Mouse (Mus musculus): Measurements from ENCODE around the gene Hes7. TPM values are rescaled to one million over a fixed set of nuclear protein-coding genes. Genes with fewer than 3 reads are reported as not detected.

The Hes7 gene
- polyA plus RNA-seq (2012; rRNA removed): 0.35 and 0.40 TPM in 2 replicates

DNA sequence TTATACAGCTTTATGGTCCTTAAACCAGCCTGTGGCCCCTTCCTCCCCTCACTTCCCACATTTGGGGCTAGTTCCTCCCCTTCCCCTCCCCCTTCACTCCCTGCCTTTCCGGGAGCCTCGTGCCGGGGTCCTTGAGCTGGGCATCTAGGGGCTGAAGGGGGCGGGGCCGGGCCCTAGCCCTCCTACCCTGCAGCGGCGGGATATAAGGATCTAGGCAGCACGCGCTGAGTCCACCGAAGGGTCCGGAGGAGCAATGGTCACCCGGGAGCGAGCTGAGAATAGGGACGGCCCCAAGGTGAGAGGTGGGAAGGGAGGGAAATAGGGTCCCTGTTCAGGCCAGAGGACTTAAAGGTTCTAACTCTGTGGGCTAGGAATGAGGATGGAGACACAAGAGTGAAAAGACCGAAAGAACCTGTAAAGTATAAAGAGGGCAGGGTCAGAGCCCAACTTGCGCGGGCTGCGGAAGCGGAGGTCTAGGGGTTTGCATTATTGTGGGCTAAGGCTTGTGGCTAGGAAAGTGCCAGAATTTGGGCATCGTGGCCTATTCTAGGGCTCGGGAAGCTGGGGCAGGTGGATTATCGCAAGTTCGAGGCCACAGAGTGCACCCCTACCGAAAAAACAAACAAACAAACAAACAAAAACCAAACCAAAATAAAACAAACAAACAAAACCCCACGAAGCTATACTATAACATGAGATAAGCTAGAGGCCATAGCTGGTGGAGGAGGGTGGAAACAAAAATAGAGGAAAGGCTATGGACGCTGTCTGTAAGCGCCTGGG lies at the start of gene Hes7:
Gene Hes7 (plus strand): TSS at position 184 of the 780 bp plus-strand sequence.

DNA sequence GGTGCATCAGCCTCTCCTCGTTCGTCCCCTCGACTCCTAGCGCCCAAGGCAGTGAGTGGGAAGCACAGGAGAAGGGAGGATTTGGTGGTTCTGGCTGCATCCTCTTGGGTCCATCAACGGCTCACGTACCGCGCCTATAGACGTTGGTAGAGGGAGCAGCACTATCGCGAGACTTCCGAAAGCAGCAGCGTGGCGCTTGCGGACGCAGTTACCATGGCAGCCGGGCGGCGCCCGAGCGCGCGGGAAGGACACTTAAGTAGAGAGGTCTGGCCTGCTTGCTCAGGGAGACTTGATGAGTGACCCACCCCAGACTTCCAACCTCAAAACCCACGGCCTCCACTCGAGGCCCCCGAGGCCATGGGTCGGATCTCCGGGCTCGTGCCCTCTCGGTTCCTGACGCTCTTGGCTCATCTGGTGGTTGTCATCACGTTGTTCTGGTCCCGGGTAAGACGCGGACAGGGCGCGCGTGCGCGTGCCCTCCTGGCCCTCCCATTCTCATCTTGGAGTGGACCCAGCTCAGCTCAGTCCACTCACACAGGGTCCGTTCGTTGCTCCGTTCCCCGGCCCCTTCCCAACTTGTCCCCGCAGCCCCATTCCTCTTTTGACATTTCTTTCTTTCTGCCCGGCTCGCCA lies 49.5 kb upstream of the Hes7 start, which contains the start of gene Tmem107:
Gene Tmem107 (plus strand): TSS at position 217 of the 633 bp plus-strand sequence.

DNA sequence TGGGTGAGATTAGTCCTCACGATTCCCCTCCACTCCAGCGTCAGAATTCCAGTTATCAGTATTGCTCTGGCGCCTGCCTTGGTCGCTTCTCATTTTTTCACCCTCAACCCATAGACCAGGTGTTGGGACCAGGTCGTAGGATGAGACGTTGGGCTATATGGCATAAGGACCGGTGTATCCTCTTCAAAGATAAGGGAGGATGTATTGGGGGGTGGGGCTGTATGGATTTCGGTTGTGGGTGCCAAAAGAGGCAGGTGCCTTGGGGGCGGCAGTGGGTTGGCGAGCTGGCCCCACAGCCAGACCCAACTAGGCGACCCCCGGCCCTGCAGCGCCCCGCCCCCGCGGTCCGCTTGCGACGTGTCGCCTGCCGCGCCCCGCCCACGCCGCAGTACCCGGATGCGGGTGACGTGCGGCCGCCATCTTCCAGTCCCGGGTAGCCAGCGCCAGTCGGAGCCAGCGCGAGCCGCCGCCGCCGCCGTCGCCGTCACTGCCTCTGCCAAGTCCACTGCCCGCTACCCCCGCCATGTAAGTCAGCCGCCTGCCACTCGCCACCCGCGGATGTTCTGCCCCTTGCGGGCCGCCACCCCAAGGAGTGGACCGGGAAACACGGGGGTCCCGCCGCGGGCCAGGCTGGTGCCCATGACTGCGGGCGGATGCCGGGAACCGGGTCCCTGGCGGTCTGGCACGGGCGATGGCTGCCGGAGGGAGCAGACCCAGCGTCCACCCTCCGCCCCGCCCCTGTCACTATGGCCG lies 31.9 kb upstream of the Hes7 start, which contains the start of gene Vamp2:
Gene Vamp2 (plus strand): TSS at position 388 of the 753 bp plus-strand sequence.

DNA sequence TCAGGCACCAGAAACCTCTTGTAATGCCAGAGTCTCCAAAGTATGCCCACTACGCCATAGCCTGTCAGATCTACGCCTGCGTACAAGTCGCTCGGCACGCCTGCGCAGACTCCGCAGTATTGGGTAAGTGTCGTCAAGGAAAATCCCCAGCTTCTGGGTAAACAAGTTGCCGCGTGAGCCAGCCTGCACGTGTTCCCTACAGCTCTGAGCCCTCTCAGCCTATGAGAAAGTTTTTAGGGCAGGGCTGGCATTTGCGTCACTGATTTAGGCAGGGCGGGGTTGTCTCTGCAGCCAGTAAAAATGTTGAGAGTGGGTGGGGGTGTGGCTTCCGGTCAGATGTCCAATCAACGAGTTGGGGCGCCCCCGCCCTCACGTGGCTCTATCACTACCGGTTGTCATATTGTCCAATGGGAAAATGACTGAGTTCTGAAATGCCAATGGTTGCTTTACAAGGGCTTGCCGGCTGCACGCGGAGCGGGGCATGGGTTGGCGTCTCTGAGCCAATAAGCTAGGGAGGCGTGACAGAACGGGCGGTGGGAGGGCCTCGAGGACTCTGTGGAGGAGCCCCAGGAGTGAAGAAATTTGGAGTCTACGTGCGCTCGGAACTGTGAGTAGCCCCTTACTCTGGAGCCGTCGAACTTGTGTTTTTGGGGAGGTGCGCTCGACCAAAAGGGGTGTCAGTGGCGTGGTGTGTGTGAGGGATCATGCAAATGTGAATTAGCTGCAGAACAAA lies 25.3 kb upstream of the Hes7 start, which contains the start of gene Per1:
Gene Per1 (plus strand): TSS at position 521 of the 733 bp plus-strand sequence.

DNA sequence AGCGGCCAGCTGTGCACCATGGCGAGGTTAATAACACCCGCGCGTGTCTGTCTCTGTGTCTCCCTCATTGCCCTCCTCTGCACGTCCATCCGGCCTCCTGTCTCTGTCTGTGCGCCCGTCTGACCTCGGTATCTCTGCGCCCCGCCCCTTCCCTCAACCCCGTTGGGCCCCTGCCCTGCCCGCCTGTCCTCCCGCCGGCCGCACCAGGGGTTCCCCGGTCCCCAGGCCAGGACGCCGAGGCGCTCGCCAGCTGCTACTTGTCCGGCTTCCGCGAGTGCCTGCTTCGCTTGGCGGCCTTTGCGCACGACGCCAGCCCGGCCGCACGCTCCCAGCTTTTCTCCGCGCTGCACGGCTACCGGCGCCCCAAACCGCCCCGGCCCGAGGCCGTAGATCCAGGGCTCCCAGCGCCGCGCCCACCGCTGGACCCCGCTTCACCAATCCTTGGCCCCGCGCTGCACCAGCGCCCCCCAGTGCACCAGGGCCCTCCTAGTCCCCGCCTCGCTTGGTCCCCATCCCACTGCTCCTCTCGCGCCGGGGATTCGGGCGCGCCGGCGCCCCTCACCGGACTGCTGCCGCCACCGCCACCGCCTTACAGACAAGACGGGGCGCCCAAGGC lies 2.2 kb downstream of the Hes7 start, which contains the start of gene 9130213A22Rik:
Gene 9130213A22Rik (minus strand): TSS at position 254 of the 616 bp plus-strand sequence.

GRCm38 (mm10) chr11:69125852-69125918 lies 5.5 kb downstream of the Hes7 start, which contains the start of gene Aloxe3:
TSS of gene Aloxe3 (plus strand) at chr11:69125896.

DNA sequence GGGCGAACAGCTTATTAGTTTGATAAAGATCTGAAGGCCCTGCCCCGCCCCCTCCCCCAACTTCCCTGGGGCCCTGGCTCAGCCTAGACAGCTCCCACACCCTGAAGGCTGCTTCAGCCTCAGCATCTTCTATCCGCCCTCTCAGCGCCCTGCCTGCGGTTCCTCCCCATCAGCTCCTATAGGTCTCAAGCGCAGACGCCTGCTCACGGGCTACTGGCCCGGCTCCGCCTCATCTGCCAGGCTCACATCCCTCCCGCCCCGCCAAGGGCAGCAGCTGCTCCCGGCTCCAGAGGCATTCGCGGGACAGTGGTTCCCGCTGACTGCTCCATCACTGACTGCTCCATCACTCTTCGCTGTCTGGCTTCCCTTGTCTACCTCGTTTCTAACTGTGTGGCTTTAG lies 36.6 kb downstream of the Hes7 start, which contains the start of gene Alox12b:
Gene Alox12b (plus strand): TSS at position 190 of the 400 bp plus-strand sequence.

Other genes with a start within 250 kb of the Hes7 start
- gene Ndel1, start 248.5 kb upstream of the Hes7 start, polyA plus RNA-seq (2012; rRNA removed): 35.3 and 44.4 TPM in 2 replicates
- 0.01 and 0.07 TPM in 2 replicates for gene Rnf222, start 231.9 kb upstream of the Hes7 start, polyA plus RNA-seq (2012; rRNA removed)
- 3,101 and 4,088 TPM in 2 replicates for gene Rpl26, start 218.8 kb upstream of the Hes7 start, polyA plus RNA-seq (2012; rRNA removed)
- 0.53 and 0.83 TPM in 2 replicates for gene Odf4, start 193.3 kb upstream of the Hes7 start, polyA plus RNA-seq (2012; rRNA removed)
- 10.0 and 11.0 TPM in 2 replicates for gene Arhgef15, start 162.9 kb upstream of the Hes7 start, polyA plus RNA-seq (2012; rRNA removed)
- 1.1 and 2.1 TPM in 2 replicates for gene Slc25a35, start 152.3 kb upstream of the Hes7 start, polyA plus RNA-seq (2012; rRNA removed)
- 30.4 and 44.3 TPM in 2 replicates for gene Rangrf, start 145.2 kb upstream of the Hes7 start, polyA plus RNA-seq (2012; rRNA removed)
- gene Pfas, start 111.9 kb upstream of the Hes7 start, polyA plus RNA-seq (2012; rRNA removed): 37.7 and 41.5 TPM in 2 replicates
- 96.6 and 109 TPM in 2 replicates for gene Ctc1, start 104.5 kb upstream of the Hes7 start, polyA plus RNA-seq (2012; rRNA removed)
- gene Aurkb, start 74.8 kb upstream of the Hes7 start, polyA plus RNA-seq (2012; rRNA removed): 133 and 173 TPM in 2 replicates
- 10.2 and 17.2 TPM in 2 replicates for gene Borcs6, start 60.7 kb upstream of the Hes7 start, polyA plus RNA-seq (2012; rRNA removed)
- 21.2 and 36.6 TPM in 2 replicates for gene Tmem107, start 49.6 kb upstream of the Hes7 start, polyA plus RNA-seq (2012; rRNA removed)
- 124 and 131 TPM in 2 replicates for gene Vamp2, start 31.9 kb upstream of the Hes7 start, polyA plus RNA-seq (2012; rRNA removed)
- gene Per1, start 25.2 kb upstream of the Hes7 start, polyA plus RNA-seq (2012; rRNA removed): 8.0 and 9.8 TPM in 2 replicates
- 0.14 and 0.15 TPM in 2 replicates for gene 9130213A22Rik, start 2.2 kb downstream of the Hes7 start, polyA plus RNA-seq (2012; rRNA removed)
- 0.16 TPM in 2 replicates for gene Aloxe3, start 5.5 kb downstream of the Hes7 start, polyA plus RNA-seq (2012; rRNA removed)
- gene Alox12b, start 36.6 kb downstream of the Hes7 start, polyA plus RNA-seq (2012; rRNA removed): 0.05 TPM in 2 replicates
- gene Alox8, start 77.4 kb downstream of the Hes7 start, polyA plus RNA-seq (2012; rRNA removed): 0.05 and 0.07 TPM in 2 replicates
- 0.05 and 0.06 TPM in 2 replicates for gene Gucy2e, start 116.6 kb downstream of the Hes7 start, polyA plus RNA-seq (2012; rRNA removed)
- gene Cntrob, start 203.4 kb downstream of the Hes7 start, polyA plus RNA-seq (2012; rRNA removed): 49.2 and 87.7 TPM in 2 replicates
- 142 and 178 TPM in 2 replicates for gene Trappc1, start 203.6 kb downstream of the Hes7 start, polyA plus RNA-seq (2012; rRNA removed)
- 3.3 and 3.6 TPM in 2 replicates for gene Kcnab3, start 205.9 kb downstream of the Hes7 start, polyA plus RNA-seq (2012; rRNA removed)
- gene Rnf227, start 220.1 kb downstream of the Hes7 start, polyA plus RNA-seq (2012; rRNA removed): 23.9 and 43.4 TPM in 2 replicates
- 300 and 312 TPM in 2 replicates for gene Chd3, start 249.0 kb downstream of the Hes7 start, polyA plus RNA-seq (2012; rRNA removed)

All from central nervous system, embryonic 11.5 days (tissue).